Mouse (Mus musculus): Measurements from ENCODE around the gene Herpud1. TPM values are rescaled to one million over a fixed set of nuclear protein-coding genes. Genes with fewer than 3 reads are reported as not detected.

Gene Herpud1
- polyA plus RNA-seq, 1 experiment from 2014 or later = 93.1 TPM

- Histone ChIP-seq H3K4me2 (replicated peaks; ENCODE audit: low read depth, low read length) (no peak overlapping the region), H3K36me3 (ENCODE audit: control insufficient read depth, insufficient read depth, low read length) (no peaks in the 10 kb centered on the region), H3K4me1 (ENCODE audit: control insufficient read depth, insufficient read depth, low read length) (no peaks in the 10 kb centered on the region), H3K9me3 (ENCODE audit: control insufficient read depth, low read depth, low read length) (no peaks in the 10 kb centered on the region), H3K27me3 (ENCODE audit: control insufficient read depth, insufficient read depth, low read length) (no peaks in the 10 kb centered on the region), H3K27ac (ENCODE audit: low read length) (no peak overlapping the region), H3K4me3 (ENCODE audit: low read depth, low read length) (no peak overlapping the region), H3K9ac (replicated peaks; ENCODE audit: low read depth, low read length) (no peak overlapping the region)
- no peak for ATAC-seq (ENCODE audit: insufficient number of reproducible peaks, insufficient read depth, low FRiP score, low read depth)
- WGBS = 94% methylated on average over 2 of the region's 2 CpGs
Observed at GRCm38 (mm10) chr8:94363906-94364305, 22.3 kb upstream of the Herpud1 start.

DNA sequence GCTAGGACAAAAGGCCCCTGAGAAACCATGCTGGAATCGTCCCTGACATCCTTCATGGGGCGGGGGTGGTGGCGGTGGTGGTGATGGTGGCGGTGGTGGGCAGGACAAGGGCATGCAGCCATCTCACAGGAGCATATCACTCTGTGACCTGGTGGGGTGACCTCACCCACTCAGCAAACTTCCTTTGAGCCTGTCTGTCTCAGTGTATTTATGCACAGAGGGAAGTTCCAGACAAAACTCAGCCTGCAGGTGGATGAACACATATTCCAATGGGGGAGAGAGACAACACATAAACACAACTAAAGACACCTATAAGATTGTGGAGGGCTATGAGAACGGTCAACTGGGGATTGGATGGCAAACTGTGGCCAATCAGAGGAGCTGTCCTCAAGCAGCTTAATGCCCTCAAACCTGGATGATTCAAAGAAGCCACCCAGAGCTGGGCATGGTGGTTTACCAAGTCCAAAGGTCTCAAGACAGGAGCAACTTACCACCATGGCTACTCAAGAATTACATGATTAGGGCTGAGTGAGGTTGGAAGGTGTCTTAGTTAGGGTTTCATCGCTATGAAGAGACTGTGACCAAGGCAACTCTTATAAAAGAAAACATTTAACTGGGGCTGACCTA lies 21.4 kb upstream of the Herpud1 start:
- Histone ChIP-seq H3K9me3 (ENCODE audit: control insufficient read depth, low read depth, low read length) (no peaks in the 10 kb centered on the region), H3K4me2 (replicated peaks; ENCODE audit: low read depth, low read length) (no peak overlapping the region), H3K27ac (ENCODE audit: low read length) (no peak overlapping the region), H3K4me3 (ENCODE audit: low read depth, low read length) (no peak overlapping the region), H3K9ac (replicated peaks; ENCODE audit: low read depth, low read length) (no peak overlapping the region), H3K4me1 (ENCODE audit: control insufficient read depth, insufficient read depth, low read length) (no peaks in the 10 kb centered on the region), H3K36me3 (ENCODE audit: control insufficient read depth, insufficient read depth, low read length) (no peaks in the 10 kb centered on the region), H3K27me3 (ENCODE audit: control insufficient read depth, insufficient read depth, low read length) (no peaks in the 10 kb centered on the region)
- 87% methylated on average over 6 of the region's 6 CpGs for WGBS
- no peak for ATAC-seq (ENCODE audit: insufficient number of reproducible peaks, insufficient read depth, low FRiP score, low read depth)

GRCm38 (mm10) chr8:94365410-94365981 lies 20.7 kb upstream of the Herpud1 start:
- no peaks in the 10 kb centered on the region for H3K9me3 ChIP-seq (ENCODE audit: control insufficient read depth, low read depth, low read length)
- H3K27me3 ChIP-seq (ENCODE audit: control insufficient read depth, insufficient read depth, low read length) = no peaks in the 10 kb centered on the region
- ATAC-seq (ENCODE audit: insufficient number of reproducible peaks, insufficient read depth, low FRiP score, low read depth) = no peak
- WGBS = 85% methylated on average over 9 of the region's 9 CpGs
- H3K4me1 ChIP-seq (ENCODE audit: control insufficient read depth, insufficient read depth, low read length) = no peaks in the 10 kb centered on the region
- H3K4me2 ChIP-seq (replicated peaks; ENCODE audit: low read depth, low read length) = no peak overlapping the region
- H3K4me3 ChIP-seq (ENCODE audit: low read depth, low read length) = no peak overlapping the region
- no peak overlapping the region for H3K9ac ChIP-seq (replicated peaks; ENCODE audit: low read depth, low read length)
- no peaks in the 10 kb centered on the region for H3K36me3 ChIP-seq (ENCODE audit: control insufficient read depth, insufficient read depth, low read length)
- H3K27ac ChIP-seq (ENCODE audit: low read length) = no peak overlapping the region

DNA sequence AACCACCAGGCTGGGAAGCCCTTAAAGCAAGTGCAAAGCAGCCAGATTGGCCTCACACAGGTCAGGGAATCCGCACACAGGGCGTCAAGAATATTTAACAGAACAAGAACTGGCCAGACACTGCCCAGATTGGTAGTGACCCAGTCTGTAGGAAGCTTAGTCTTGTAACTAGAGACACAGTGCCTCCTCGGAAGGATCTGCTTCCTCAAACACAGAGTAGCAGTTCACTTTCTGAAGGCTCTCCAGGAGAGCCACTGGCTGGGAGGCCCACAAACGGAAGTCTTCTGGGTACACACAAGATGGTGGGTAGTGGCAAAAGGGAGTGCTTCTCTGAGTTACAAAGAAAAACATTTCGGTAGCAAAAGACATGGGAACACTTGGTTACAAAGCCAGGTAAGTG lies 15.4 kb upstream of the Herpud1 start:
- Histone ChIP-seq H3K27ac (ENCODE audit: low read length) (no peak overlapping the region), H3K4me1 (ENCODE audit: control insufficient read depth, insufficient read depth, low read length) (no peaks in the 10 kb centered on the region), H3K4me3 (ENCODE audit: low read depth, low read length) (no peak overlapping the region), H3K9ac (replicated peaks; ENCODE audit: low read depth, low read length) (no peak overlapping the region), H3K4me2 (replicated peaks; ENCODE audit: low read depth, low read length) (no peak overlapping the region), H3K27me3 (ENCODE audit: control insufficient read depth, insufficient read depth, low read length) (no peaks in the 10 kb centered on the region), H3K36me3 (ENCODE audit: control insufficient read depth, insufficient read depth, low read length) (no peaks in the 10 kb centered on the region), H3K9me3 (ENCODE audit: control insufficient read depth, low read depth, low read length) (no peaks in the 10 kb centered on the region)
- 79% methylated on average over 5 of the region's 5 CpGs for WGBS
- no peak for ATAC-seq (ENCODE audit: insufficient number of reproducible peaks, insufficient read depth, low FRiP score, low read depth)

GRCm38 (mm10) chr8:94372955-94373599 lies 13.2 kb upstream of the Herpud1 start:
- Histone ChIP-seq H3K4me3 (ENCODE audit: low read depth, low read length) (no peak overlapping the region), H3K9ac (replicated peaks; ENCODE audit: low read depth, low read length) (no peak overlapping the region), H3K9me3 (ENCODE audit: control insufficient read depth, low read depth, low read length) (no peaks in the 10 kb centered on the region), H3K36me3 (ENCODE audit: control insufficient read depth, insufficient read depth, low read length) (no peaks in the 10 kb centered on the region), H3K4me2 (replicated peaks; ENCODE audit: low read depth, low read length) (no peak overlapping the region), H3K4me1 (ENCODE audit: control insufficient read depth, insufficient read depth, low read length) (peaks cover 7% of the 10 kb centered on the region; the same call in 1 of the 2 replicates), H3K27ac (ENCODE audit: low read length) (no peak overlapping the region), H3K27me3 (ENCODE audit: control insufficient read depth, insufficient read depth, low read length) (no peaks in the 10 kb centered on the region)
- no peak for ATAC-seq (ENCODE audit: insufficient number of reproducible peaks, insufficient read depth, low FRiP score, low read depth)
- WGBS = 82% methylated on average over 6 of the region's 6 CpGs

DNA sequence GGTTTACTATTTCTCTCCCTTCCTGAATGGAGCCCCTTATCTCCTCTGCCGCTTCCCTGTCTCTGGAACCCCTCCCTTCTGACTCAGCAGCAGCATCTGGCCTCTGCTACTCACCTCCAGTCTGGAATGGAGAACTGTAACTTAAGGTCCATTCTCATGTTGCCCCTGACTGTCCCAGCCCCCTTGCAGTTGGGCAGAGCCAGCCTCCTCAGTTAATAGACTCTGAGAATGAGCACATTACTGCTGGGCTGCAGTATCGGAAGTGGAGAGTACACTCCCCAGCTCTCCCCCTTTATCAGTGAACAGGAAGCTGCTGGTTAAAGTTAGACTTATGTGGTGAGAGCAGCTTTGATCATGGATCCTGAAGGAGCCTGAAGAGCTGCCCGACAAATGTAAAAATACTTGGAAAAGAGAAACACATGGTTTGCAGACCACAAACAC lies 10.7 kb upstream of the Herpud1 start:
- WGBS = 52% methylated on average over 3 of the region's 3 CpGs
- no peak for ATAC-seq (ENCODE audit: insufficient number of reproducible peaks, insufficient read depth, low FRiP score, low read depth)
- H3K27ac ChIP-seq (ENCODE audit: low read length) = no peak overlapping the region

DNA sequence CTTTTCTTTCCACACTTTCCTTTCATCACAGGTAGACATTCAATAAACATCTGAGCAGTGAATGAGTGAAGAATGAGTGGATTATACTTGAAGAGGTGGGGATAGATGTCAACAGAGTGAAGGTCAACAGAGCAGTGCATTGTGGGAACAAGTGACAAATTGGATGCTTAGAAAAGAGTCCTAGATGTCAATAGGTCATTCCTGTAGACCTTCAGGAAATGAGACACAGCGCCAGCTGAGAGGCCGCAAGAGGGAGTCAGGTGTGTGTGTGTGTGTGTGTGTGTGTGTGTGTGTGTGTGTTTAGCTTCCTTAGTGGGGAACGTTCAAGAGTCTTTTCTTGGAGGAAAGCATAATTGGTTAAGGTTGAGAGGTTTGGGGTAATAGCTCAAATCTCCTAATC lies 10.1 kb upstream of the Herpud1 start:
- no peaks in the 10 kb centered on the region for H3K9me3 ChIP-seq (ENCODE audit: control insufficient read depth, low read depth, low read length)
- no peak for ATAC-seq (ENCODE audit: insufficient number of reproducible peaks, insufficient read depth, low FRiP score, low read depth)
- no peak overlapping the region for H3K4me2 ChIP-seq (replicated peaks; ENCODE audit: low read depth, low read length)
- H3K27ac ChIP-seq (ENCODE audit: low read length) = no peak overlapping the region
- no peaks in the 10 kb centered on the region for H3K27me3 ChIP-seq (ENCODE audit: control insufficient read depth, insufficient read depth, low read length)
- H3K4me3 ChIP-seq (ENCODE audit: low read depth, low read length) = no peak overlapping the region
- H3K36me3 ChIP-seq (ENCODE audit: control insufficient read depth, insufficient read depth, low read length) = no peaks in the 10 kb centered on the region
- no peak overlapping the region for H3K9ac ChIP-seq (replicated peaks; ENCODE audit: low read depth, low read length)
- H3K4me1 ChIP-seq (ENCODE audit: control insufficient read depth, insufficient read depth, low read length) = peaks cover 7% of the 10 kb centered on the region; the same call in 1 of the 2 replicates
- WGBS = 67% methylated on average over 3 of the region's 3 CpGs

More for the DNA sequence above, 10.7 kb upstream of the Herpud1 start:
- Histone ChIP-seq H3K36me3 (ENCODE audit: control insufficient read depth, insufficient read depth, low read length) (no peaks in the 10 kb centered on the region), H3K27me3 (ENCODE audit: control insufficient read depth, insufficient read depth, low read length) (no peaks in the 10 kb centered on the region), H3K9ac (replicated peaks; ENCODE audit: low read depth, low read length) (no peak overlapping the region), H3K9me3 (ENCODE audit: control insufficient read depth, low read depth, low read length) (no peaks in the 10 kb centered on the region), H3K4me1 (ENCODE audit: control insufficient read depth, insufficient read depth, low read length) (peaks cover 7% of the 10 kb centered on the region; the same call in 1 of the 2 replicates), H3K4me2 (replicated peaks; ENCODE audit: low read depth, low read length) (no peak overlapping the region), H3K4me3 (ENCODE audit: low read depth, low read length) (no peak overlapping the region)

- Histone ChIP-seq H3K9me3 (ENCODE audit: control insufficient read depth, low read depth, low read length) (no peaks in the 10 kb centered on the region), H3K4me1 (ENCODE audit: control insufficient read depth, insufficient read depth, low read length) (peaks cover 7% of the 10 kb centered on the region; the same call in 1 of the 2 replicates), H3K4me3 (ENCODE audit: low read depth, low read length) (no peak overlapping the region), H3K27ac (ENCODE audit: low read length) (no peak overlapping the region), H3K36me3 (ENCODE audit: control insufficient read depth, insufficient read depth, low read length) (no peaks in the 10 kb centered on the region), H3K27me3 (ENCODE audit: control insufficient read depth, insufficient read depth, low read length) (no peaks in the 10 kb centered on the region), H3K9ac (replicated peaks; ENCODE audit: low read depth, low read length) (no peak overlapping the region), H3K4me2 (replicated peaks; ENCODE audit: low read depth, low read length) (no peak overlapping the region)
- WGBS = 95% methylated on average over 2 of the region's 2 CpGs
- ATAC-seq (ENCODE audit: insufficient number of reproducible peaks, insufficient read depth, low FRiP score, low read depth) = no peak
Observed at GRCm38 (mm10) chr8:94376580-94376979, 9.7 kb upstream of the Herpud1 start.
